Mouse (Mus musculus) cerebellum, adult 9-10 months (tissue): ENCODE data around the gene 2610008E11Rik.
"Not testable (repeated sequence)": the region's sequence is repeated elsewhere in the genome, so short reads cannot be mapped to it uniquely, and the experiment has no call there.

ENCODE experiments used
- DNase-seq: peaks from one replicate; pipeline ENCODE4 v3.0.0; 2022

Gene 2610008E11Rik

DNA sequence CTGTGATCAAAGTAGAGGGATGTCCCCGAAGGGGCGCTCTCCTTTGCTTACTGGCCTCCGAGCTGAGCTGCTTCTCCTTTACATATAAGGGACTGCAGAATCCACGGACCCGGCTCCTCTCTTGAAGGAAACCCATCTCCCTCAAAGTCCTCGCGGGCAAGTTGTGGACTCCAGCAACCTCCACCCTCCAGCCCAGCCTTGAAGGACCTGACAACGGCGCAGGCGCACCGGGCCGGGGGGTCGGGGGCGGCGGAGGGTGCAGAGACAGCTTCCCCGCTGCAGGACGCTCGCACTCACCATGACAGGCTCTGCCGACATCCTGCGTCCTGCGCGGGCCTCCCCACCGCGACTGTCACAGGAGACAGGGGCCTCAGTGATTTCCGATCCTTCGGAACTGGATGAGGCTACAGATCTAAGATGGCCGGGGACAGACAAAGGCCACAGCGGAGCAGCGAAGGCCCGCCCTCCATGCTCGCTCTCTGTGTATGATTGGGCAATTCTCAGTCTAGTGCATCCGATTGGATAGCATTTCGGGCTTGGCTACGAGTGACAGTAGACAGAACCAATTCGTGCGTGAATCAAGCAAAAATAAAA, at the start of gene 2610008E11Rik:
Gene 2610008E11Rik (minus strand): TSS at position 440 of the 594 bp plus-strand sequence.
- peak; percentile 97 for DNase-seq

DNA sequence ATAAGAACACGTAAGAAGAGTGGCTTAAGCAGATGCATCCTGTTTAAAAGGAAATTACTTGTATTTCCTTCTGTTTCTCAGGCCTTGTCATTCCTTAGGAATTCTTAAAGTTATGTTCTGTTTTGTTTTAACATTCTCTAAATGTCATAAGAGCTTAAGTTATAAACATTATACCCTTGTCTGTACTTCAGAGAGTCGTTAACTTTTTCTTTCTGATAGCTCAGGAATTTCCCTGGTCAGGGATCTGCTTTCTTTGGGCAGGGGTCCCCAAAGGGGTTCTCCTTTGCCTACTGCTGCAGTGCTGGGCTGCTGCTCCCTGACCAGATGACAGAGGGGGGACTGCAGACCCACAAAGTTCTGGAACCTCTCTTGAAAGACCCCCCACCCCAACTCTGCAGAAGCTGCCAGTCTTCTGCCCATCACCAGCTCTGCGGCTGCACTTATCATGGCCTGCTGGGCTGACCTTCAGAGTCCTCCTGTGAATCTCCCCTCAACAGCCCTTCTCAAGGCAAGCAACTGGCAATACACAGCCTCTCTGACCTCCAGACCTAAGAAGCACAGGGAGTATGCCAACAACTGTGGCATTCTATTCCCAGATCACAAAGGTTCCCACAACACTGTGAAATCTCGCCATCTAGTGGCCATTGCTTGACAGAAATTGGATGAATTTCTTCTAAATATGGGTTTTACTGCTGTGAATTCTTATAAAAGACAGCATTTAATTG, 18.9 kb upstream of the 2610008E11Rik start:
- DNase-seq = peak; percentile 50

- no peak for DNase-seq
Observed at GRCm38 (mm10) chr10:79115085-79115484, 17.7 kb upstream of the 2610008E11Rik start.

GRCm38 (mm10) chr10:79110482-79110881, 13.1 kb upstream of the 2610008E11Rik start:
- no peak for DNase-seq

- DNase-seq = no peak
Observed at GRCm38 (mm10) chr10:79109156-79109555, 11.8 kb upstream of the 2610008E11Rik start.

GRCm38 (mm10) chr10:79107531-79107930, 10.1 kb upstream of the 2610008E11Rik start:
- no peak for DNase-seq

DNA sequence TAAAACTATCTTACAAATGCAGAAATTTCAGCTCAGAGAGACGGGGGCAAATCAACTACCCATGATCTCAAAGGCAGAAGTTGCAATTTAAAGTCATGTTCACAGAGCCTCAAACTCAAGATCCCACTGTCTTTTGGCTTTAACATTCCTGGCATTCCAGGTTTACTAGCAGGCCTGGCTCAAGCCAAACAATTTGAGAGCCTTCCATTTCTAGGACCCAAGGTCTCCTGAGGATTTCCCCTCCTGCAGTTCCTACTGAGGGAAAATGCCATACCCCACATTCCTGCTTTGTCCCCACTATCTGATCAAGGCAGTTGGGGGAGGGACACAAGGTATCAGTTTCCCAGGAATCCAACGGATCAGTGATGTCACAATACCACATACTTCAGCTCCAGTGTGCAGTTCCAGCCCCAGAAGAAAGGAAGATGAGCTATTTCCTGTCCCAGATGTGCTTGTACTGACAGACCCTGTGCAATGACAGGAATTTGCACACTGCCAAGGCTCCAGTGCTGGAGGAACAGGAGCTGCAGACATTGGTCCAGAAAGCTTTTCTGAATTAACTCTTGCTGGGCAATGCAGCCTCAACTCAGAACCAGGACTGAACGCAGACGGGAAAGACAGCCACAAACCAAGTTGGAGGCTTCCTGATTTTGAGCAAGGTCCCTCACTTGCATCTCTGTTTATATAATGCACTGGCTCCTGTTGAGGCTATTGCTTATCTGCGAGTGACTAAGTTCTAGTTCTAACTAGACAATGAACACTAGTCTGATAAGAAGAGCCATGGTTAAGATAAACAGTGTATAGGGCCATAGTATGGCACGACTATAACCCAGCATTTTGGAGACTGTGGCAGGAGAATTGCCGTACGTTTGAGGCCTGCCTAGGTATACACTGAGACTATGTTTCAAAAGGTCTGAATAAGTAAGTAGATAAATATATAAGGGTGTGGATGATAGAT, 9.2 kb upstream of the 2610008E11Rik start:
- no peak for DNase-seq

DNA sequence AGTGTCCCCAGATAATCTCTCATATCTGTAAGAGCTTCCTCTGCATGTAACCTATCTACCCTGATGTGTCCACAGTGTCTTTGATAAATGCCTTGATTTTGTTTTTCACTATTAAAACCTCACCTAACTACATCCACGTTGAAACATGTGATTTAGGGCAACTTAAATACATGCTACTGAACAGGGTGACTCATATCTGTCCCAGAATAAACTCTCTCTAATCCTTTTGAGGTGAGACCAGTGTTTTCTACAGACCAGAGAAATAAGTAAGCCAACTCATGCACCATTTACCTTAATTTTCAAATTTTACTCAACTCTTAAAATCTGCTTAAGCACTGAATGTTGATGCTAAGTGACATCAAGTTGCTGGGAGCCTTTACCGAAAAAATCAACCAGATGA, 694 bp downstream of the 2610008E11Rik start:
- DNase-seq = peak; percentile 19

DNA sequence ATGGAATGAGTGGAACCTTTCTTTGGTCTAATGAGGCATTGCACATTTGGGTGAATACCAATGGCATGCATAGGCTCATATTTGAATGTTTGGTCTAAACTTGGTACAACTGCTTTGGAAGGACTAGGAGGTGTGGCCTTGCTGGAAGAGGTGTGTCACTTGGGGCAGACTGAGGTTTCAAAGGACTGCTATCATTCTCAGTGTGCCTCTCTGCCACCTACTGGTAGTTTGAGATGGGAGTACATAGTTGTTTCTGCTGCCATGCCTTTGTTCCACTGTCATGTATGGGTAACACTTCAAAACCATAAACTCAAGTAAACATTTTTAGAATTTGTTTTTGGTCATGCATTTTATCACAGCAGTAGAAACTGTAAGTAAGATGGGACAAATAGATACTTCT, 5.7 kb downstream of the 2610008E11Rik start:
- no peak for DNase-seq

- no peak for DNase-seq
Observed at GRCm38 (mm10) chr10:79089000-79089399, 8.4 kb downstream of the 2610008E11Rik start.

GRCm38 (mm10) chr10:79086577-79086976, 10.8 kb downstream of the 2610008E11Rik start:
- DNase-seq = no peak

- DNase-seq = not testable (repeated sequence)
Observed at GRCm38 (mm10) chr10:79057370-79057769, 40.0 kb downstream of the 2610008E11Rik start.

GRCm38 (mm10) chr10:79042457-79042856, 54.9 kb downstream of the 2610008E11Rik start:
- DNase-seq = not testable (repeated sequence)

GRCm38 (mm10) chr10:79028441-79028840, 69.0 kb downstream of the 2610008E11Rik start, which contains the start of gene Olfr57:
Olfr57 (plus strand) TSS chr10:79028741.
- no peak for DNase-seq
